Mouse (Mus musculus) cortical plate, adult 2 months (tissue): ENCODE measurements around the gene Slc29a2. TPM values are rescaled to one million over a fixed set of nuclear protein-coding genes. Genes with fewer than 3 reads are reported as not detected.

ENCODE experiments used
- H3K27ac ChIP-seq: fragments of 200-500 bp; 2 replicates; pipeline ENCODE4 v1.5.1; 2012; ENCODE audit warnings: low read length, control low read depth, inconsistent platforms; ENCODE audit not compliant: insufficient read depth
- H3K4me1 ChIP-seq: fragments of 200-500 bp; 2 replicates; pipeline ENCODE4 v1.6.1; 2011; ENCODE audit warnings: low read length; ENCODE audit not compliant: control insufficient read depth, insufficient read depth
- H3K4me3 ChIP-seq: fragments of 200-500 bp; 2 replicates; pipeline ENCODE4 v1.5.1; 2011; ENCODE audit warnings: mild to moderate bottlenecking, low read length, control low read depth; ENCODE audit not compliant: insufficient read depth
- CTCF ChIP-seq: fragments of 200-500 bp; IDR thresholded peaks from 2 replicates; pipeline ENCODE4 v1.5.1; 2011; ENCODE audit warnings: mild to moderate bottlenecking, control low read depth, low read length; ENCODE audit not compliant: insufficient read depth; ENCODE audit errors: extremely low read depth
- POLR2A ChIP-seq: fragments of 200-500 bp; IDR thresholded peaks from 2 replicates; pipeline ENCODE4 v1.6.1; 2011; ENCODE audit warnings: mild to moderate bottlenecking, low read length, control low read depth; ENCODE audit not compliant: insufficient read depth; ENCODE audit errors: extremely low read depth
- polyA plus RNA-seq: library from polyadenylated mRNA; depleted of rRNA; stranded (reverse); fragments of >200 nt; gene quantifications from 2 replicates; pipeline ENCODE4 v1.2.3, GENCODE M21; 2012

Slc29a2 gene
- polyA plus RNA-seq, 1 experiment: 19.8 TPM

DNA sequence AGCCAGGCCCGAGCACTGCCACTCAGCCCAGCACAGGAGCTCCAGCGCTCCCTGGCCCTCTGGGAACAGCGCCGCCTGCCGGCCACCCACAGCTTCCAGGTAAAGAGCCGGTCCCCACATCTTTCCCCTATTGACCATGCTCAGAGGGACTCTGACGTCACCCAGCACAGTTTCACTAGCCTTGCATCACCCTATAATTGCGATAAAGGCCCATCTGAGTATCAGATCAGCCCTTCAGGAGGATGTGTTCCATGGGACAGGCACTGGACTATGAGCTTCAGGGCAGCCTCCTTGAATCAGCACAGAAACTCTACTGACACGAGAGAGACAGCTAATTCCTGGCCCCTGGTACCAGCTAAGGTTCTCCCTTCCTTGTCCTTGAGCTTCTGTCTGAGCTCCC is 30.2 kb downstream of the Slc29a2 start:
- Histone ChIP-seq H3K27ac (no peak overlapping the region), H3K4me1 (peaks cover 8% of the 10 kb centered on the region), H3K4me3 (no peak overlapping the region)
- TF ChIP-seq CTCF (peak; percentile 47), POLR2A (no peak)

DNA sequence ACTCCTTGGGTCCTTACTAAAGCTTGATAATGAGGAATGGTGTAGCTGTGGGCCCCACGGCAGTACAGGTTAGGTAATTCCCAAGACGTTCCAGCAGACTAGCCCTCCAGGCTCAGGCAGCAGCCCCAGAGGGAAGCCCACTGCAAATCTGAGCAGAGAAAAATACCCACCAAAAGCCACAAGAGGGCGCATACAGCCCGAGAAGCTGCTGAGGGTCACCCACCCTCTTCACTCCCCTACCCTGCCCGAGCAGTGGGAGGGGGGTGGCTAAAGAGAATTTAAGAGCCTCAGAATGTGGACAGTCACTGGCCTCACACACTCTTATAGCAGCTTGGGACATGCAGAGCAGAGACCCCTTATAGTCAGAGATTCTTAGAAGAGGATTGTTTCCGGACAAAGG is 32.6 kb downstream of the Slc29a2 start:
- TF ChIP-seq POLR2A (no peak), CTCF (peak; percentile 56)
- Histone ChIP-seq H3K27ac (no peak overlapping the region), H3K4me3 (no peak overlapping the region), H3K4me1 (peaks cover 5% of the 10 kb centered on the region)

DNA sequence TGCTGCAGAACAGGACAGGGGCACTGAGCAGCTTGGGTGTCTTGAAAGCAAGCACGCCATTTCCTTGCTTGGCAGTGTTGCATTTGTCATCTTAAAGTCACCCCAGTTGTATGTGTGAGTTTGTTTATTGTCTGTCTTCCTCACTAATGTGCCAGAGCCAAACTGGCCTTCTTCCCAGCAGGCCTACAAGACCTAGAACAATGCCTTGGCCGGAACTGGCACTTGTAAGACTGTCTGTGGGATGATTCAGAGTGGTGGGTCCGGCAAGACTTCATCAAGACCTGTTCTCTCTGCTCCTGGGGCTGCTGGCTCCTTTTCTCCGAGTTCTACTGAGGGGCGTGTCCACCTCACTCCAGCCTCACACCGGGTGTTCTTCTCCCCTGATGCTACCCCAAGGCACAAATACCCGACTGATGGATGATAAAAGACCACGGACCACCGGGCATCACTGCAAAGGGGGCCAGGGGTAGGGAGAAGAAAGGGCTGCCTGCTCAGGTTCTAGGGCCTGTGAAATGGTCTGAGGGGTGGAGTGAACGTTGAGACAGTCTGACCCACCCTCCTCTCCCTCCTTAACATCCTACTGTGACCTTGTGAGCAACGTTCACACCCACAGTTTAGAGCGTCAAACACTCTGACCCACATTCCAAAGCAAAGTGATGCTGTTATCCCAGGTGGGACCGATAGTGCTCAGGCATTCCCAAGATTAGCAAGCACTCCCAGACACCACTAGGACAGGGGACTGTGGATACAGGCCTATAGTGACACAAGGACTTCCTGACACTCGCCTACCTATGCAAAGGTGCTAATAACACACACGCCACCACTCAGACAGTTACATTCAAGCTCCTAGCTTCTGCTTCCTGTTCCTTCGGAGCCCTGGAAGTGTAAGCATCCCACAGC is 34.5 kb downstream of the Slc29a2 start:
- Histone ChIP-seq H3K4me1 (peaks cover 7% of the 10 kb centered on the region), H3K4me3 (no peak overlapping the region), H3K27ac (no peak overlapping the region)
- no peak for TF ChIP-seq CTCF
- TF ChIP-seq POLR2A: 0 out of 2 replicates have a peak, but pooled peaks have one; percentile 22

DNA sequence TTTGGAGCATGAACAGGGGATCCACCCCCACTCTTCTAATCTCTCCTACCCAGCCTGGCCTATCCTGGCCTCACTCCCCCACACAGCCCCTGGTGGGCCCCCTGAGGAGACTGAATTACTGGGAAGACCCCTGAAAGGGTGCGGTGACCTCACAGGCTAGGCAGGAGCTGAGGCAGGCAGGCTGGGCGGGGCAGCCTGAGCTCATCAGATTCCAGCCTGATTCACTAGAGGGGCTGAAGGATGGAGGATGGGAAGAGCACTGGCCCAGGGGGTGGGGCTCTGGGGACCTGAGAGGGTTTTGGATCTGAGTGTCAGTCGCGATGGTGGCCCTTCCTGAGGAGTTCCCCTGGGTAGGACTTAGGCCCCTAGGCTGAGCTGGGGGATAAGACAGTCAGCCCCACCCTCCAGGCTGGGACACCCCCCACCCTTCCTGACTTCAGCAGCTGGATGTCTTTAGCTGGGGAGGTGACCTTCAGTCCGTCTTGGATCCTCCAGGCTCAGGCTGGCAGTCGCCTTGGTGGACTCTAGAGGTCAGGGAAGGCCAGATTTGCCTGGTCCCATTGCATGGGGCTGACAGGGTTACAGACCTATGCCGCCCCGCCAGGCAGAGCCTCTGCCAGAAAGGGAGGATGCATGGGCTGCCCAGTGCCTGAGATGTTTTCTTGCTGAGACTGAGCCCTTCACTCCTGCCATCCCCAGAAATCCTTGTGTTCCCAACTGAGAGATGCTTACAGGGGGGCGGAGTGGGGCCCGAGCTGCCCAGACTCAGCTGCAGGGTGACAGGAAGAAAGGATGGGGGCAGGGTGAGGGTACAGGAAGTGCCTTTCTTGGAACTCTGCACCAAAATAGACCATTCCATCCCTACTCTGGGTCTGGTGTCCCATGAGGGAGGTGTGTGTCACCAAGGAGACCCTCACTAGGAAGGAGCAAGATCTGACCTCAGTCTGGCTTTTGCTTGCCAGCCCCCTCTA is 35.4 kb downstream of the Slc29a2 start:
- TF ChIP-seq CTCF (no peak), POLR2A (no peak)
- Histone ChIP-seq H3K27ac (no peak overlapping the region), H3K4me3 (no peak overlapping the region), H3K4me1 (peaks cover 7% of the 10 kb centered on the region)

DNA sequence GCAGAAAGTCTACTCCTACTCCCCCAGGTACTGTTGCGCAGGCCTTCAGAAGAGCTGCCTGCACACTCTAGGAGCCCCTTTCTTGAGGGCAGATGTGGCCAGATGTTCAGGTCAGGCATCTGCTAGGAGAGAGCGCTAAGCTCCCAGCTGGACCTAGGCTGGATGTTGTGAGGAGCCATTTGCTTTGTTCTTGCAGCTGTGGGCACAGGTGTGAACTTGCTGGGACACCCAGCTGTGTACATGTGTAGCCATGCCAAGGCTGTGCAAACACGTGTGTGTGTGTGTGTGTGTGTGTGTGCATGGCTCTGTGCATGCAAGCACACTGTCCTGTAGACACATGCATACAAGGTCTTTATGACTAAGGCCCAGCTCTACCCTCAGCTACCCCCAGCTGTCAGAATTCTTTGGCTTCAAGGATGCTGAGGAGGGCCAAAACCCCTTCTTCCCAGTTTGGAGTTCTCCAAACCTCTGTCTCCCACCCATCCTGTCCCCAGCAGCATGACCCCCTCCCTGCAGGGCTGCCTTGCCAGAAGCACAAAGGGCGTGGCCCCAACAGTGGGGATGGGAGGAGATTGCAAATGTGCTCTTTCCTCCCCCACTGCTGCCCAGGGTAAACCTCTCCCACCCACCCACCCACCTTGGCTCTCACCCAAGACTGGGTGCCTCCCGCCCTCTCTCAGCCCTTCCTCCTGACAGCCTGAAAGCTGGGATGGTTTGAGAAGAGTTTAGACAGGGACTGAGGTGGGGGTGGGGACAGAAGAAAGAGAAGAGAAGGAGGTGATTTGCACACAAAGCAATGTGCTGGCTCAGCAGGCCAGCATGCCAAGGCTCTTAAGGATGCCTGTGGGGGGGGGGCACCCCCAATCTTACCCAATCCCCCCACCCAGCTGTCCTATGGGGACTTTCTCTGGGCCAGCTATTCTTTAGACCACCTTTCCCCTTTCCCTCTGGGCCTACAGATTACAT is 37.0 kb downstream of the Slc29a2 start:
- no peak overlapping the region for H3K27ac ChIP-seq
- no peak overlapping the region for H3K4me3 ChIP-seq
- TF ChIP-seq CTCF (no peak), POLR2A (no peak)
- H3K4me1 ChIP-seq: peaks cover 7% of the 10 kb centered on the region

DNA sequence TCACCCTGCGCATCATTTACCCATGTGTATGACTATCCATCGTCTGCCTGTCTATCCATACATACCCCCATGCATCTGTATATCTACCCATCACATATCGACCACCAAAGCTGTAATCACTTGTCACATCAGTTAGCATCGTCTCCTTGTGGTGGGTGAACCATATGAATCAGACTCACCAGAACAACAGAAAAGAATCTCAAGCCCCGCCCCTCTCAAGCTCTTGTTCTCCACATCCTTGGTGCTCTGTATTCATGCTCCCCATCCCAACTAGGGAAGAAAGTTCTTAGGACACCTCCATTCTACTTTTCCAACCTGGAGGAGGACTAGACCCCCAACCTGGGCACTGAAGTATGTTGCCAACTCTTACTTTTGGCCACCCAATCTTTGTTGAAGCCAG is 38.4 kb downstream of the Slc29a2 start:
- Histone ChIP-seq H3K4me1 (peaks cover 7% of the 10 kb centered on the region), H3K27ac (no peak overlapping the region), H3K4me3 (no peak overlapping the region)
- no peak for TF ChIP-seq CTCF
- TF ChIP-seq POLR2A: no peak

DNA sequence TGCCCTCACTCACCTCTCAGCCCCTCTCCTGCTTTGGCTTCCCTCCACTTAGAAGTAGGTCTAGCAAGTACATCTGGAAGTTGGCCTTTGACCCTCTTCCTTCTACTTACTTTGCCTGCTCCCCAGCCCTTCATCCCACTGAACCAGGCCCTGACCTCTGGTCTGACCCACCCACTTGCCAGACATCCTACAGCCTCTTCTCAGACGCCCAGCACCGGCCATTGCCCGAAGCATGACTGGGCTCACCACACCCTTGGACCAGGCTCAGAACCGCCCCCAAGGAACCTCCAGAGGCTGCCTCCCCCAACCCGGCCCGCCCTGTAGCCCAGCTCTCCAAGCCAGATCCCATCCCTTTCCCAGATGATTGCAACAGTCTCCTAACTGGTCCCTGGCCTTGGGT is 38.8 kb downstream of the Slc29a2 start:
- no peak for TF ChIP-seq POLR2A
- no peak for TF ChIP-seq CTCF
- no peak overlapping the region for H3K27ac ChIP-seq
- peaks cover 7% of the 10 kb centered on the region for H3K4me1 ChIP-seq
- H3K4me3 ChIP-seq: no peak overlapping the region

DNA sequence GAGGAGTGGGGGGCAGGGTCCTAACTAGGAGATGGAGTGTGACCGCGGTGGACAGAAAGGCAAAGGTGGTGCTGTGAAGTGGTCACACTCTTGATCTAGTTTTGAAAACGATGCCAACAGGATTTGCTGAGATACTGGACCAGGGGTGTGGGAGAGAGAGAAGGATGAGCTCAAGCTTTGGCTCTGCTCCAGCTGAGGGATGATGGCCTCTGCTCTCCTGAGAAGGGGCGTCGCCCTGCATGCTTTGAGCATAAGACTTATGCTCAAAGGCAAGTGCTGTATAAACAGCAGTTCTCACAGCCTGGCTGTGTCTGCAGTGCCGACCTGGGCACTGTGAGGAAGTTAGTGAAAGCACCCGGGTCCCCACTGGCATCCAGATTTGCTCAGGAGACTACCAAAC is 41.4 kb downstream of the Slc29a2 start:
- 0 out of 2 replicates have a peak, but pooled peaks cover 1% of the 10 kb centered on the region for H3K4me1 ChIP-seq
- TF ChIP-seq POLR2A (no peak), CTCF (no peak)

More for the DNA sequence above, 41.4 kb downstream of the Slc29a2 start:
- Histone ChIP-seq H3K4me3 (no peak overlapping the region), H3K27ac (no peak overlapping the region)
